Mouse (Mus musculus): ENCODE measurements around the gene Skida1.

DNA sequence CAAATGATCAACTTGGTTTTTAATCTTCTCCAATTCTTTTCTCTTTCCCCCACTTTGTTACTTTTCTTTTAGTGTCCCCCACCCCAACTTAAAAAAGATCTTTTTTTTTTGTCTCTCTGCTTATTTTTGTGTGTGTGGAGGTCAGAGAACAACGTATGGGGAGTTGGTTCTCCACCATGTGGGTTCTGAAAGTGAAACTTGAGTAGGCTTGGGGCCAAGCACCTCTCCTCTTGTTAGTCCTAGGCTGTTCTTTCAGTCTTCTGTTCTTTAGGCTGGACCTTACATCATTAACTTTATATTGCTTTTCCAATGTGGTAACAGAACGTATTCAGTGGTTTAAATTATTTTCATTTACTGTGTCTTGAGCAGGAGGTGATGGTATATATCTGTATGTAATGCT lies 47.0 kb upstream of the Skida1 start:
- no peak for TF ChIP-seq CTCF (IDR thresholded peaks at IDR 0.05; ENCODE audit: low read depth, low read length)
- no peak for TF ChIP-seq GATA1 (IDR thresholded peaks at IDR 0.05; ENCODE audit: borderline replicate concordance, low read length)
- TF ChIP-seq POLR2AphosphoS5 (IDR thresholded peaks at IDR 0.05; ENCODE audit: insufficient replicate concordance, low read depth, low read length): no peak
- no peak for TF ChIP-seq TAL1 (conservative IDR thresholded peaks at IDR 0.05; ENCODE audit: low read depth, low read length)
- no peak for TF ChIP-seq GATA2 (IDR thresholded peaks at IDR 0.05; ENCODE audit: borderline replicate concordance, low read depth, low read length)

Data from G1E (cell line).